Mouse (Mus musculus) left cerebral cortex, adult 18-20 months (tissue): ENCODE results near the gene Pop7. TPM values are rescaled to one million over a fixed set of nuclear protein-coding genes. Genes with fewer than 3 reads are reported as not detected.

Experiments
- DNase-seq, 2 experiments: peaks; one replicate each; pipeline ENCODE4 v3.0.0; 2021 to 2022; ENCODE audit warnings: low spot score in 2 of 2, mixed read lengths in 1 of 2
- total RNA-seq, 2 experiments: library from RNA; stranded (reverse); gene quantifications; 2 replicates each; pipeline ENCODE4 v1.2.3; 2021

Pop7 gene
- total RNA-seq, 2 experiments from 2014 or later = 31.3 to 33.3 TPM

DNA sequence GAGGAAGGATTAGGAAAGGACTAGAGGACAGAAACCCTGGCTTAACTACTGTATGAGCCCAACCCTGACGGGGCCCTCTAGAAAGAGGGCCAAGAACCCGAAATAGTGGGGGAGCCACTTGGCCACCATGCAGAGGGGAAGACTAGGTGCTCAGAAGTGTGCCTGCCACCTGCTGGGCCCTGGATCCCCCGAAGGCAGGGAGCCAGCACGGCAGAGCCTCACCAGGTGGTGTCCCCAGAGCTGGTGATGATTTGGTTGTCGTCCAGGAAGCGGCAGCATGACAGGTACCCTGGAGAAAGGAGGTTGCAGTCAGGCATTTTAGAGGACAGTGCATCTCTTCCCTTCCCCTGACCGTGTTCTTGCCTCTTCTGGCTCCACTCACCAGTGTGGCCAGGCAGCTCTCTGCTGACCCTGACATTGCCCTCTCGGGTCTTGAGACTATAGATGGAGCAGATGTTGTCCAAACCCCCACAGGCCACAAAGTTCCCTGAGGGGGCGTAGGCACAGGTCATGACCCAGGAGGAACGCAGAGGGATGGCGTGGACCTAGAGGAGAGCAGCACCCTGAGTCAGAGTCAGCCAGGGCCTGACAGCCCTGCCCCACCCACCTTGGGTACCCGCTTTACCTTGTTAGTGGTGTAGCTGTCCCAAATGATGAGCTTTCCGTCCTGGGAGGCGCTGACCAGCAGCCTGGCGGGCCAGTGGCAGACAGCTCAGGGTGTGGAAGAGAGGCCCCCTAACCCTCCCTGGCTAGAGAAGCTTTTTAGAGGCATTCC, 27.1 kb upstream of the Pop7 start:
- peak in 1 of 2 experiments; percentile 16 for DNase-seq

DNA sequence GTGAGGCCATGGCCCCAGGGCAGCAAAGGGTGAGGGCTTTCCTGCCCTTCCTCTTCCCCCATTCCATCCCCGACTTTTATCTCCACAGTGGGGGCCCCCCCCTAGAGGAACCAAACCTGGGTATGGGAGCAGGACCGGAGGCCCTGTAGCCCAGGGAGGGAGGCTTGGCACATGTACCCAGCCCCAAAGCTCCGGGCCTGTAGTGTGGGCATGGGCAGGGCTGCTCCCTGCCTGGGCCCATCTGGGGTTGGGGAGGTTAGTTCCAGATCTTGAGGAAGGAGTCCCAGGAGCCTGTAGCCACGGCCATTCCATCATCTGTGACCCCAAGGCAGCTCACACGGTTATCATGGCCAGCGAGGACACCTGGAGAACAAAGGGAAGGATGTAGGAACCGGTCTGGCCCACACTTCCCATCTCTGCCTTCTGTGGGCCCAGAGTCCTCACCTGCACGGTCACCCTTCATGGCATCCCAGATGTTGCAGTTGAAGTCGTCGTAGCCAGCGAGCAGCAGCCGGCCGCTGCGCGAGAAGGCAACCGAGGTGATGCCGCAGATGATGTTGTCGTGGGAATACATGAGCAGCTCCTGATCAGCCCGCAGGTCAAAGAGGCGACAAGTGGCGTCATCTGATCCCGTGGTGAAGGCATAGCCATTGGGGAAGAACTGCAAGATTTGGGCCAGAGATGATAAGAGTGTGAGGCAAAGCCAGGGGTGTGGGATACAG, 26.1 kb upstream of the Pop7 start:
- DNase-seq = no peak

GRCm38 (mm10) chr5:137527413-137527812, 25.1 kb upstream of the Pop7 start:
- no peak for DNase-seq

DNA sequence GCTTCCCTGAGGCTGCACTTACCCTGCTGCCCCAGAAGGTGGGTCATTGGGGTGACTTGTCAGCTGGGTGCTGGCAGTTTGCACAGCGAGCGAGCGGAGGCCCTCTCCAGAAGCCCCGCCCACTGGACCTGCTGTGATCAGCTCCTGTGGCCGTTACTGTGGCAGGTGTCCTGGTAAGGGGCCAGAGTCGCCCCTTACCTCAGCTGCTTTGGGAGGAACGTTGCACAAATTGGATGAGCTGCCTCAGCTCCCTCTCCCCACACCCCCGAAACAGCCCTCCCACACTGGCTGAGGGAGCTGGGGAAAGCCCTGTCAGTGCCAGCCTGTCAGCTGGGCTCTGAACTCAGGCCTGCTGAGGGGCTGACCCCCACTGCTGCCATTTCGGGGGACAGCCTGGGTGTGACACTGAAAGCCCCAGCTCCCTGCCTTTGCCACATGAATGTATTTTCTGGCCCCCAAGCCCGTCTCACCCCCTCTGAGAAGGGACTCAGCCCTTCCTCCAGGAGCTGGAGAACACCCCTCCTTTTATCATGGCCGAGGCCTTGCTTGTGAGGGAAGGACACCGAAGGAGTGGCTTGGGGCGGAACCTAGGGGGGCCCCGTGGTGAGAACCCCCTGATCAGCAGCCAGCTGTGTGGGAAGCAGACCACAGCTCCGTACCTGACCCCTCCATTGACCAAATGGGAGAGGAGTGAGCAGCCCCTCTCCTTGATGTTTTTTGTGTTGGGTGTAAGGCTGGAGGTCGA, 24.0 kb upstream of the Pop7 start:
- DNase-seq = peak; percentile 31 to 52

DNA sequence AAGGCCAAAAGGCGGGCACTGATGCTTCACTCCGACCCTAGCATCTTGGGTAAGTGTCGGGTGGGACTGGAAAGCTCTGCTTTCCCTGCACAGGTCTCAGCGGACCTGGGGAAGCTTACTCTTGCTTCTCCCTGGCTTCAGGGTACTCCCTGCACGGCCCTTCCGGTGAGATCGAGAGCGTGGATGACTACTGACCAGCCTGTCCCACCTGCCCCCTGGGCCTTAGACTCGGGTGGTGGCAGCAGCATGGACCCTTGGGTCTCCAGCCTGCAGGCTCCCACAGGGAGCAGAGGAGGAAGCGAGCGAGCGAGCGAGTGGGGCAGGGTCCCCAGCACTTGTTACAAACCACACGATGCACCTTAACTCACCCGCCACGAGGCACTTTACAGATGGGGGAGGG, 23.2 kb upstream of the Pop7 start:
- DNase-seq = no peak

DNA sequence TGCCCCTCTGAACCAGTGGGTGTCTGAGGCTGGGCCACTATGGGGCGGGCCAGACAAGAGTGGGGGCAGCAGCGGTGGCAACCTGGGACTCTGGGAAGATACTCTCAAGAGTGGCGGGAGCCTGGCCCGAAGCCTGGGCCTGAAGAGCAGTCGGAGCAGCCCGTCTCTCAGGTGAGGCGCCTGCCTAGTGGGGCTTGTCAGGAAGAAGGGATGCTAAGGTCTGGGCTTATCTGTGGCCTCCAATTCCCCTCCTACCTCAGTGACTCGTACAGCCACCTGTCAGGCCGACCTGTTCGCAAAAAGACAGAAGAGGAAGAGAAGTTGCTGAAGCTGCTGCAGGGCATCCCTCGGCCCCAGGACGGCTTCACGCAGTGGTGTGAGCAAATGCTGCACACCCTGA, 22.4 kb upstream of the Pop7 start:
- DNase-seq = no peak

DNA sequence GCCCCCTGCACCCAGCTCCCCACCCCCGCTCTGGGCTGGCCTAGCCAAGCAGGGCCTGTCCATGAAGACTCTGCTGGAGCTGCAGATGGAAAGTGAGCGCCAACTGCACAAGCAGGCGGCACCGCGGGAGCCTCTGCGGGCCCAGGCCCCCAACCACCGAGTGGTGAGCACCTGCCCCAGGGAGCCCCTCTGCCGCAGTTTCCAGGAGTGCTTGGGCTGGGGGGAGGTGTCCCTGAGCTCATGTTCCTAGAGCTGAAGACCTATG, 21.9 kb upstream of the Pop7 start:
- DNase-seq = no peak

- no peak for DNase-seq
These were observed 21.3 kb upstream of the Pop7 start for GRCm38 (mm10) chr5:137523396-137524250.

DNA sequence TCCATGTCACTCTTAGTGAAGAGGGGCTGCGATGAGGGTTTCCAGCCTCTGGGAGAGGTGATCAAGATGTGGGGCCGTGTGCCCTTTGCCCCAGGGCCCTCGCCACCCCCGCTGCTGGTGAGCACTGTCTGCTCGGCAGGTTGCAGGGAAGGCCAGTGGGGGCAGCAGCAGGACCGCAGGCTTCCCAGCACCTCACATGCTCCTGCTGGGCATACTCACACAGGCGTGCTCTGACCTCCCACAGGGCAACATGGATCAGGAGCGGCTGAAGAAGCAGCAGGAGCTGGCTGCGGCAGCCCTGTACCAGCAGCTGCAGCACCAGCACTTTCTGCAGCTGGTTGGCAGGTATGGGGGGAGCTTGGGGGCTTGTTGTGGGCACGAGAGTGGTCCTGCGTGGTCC, 20.4 kb upstream of the Pop7 start:
- no peak for DNase-seq

DNA sequence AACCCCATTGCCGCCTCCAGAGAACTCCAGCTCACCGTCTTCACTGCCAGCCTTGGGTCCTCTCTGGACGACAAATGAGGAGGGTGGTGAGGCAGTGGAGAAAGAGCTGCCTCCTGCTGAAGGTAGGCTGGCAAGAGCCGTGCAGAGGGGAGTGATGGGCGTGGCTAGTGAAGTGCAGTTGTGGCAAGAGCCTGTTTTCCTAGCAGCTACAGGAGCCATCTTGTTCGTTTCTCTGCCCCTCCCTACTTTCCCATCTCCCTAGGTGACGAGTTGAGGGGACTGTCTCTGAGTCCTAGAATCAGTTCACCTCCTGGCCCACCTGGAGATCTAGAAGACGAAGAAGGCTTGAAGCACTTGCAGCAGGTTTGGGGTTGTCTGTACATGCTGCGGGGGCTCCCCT, 19.5 kb upstream of the Pop7 start:
- DNase-seq = no peak

DNA sequence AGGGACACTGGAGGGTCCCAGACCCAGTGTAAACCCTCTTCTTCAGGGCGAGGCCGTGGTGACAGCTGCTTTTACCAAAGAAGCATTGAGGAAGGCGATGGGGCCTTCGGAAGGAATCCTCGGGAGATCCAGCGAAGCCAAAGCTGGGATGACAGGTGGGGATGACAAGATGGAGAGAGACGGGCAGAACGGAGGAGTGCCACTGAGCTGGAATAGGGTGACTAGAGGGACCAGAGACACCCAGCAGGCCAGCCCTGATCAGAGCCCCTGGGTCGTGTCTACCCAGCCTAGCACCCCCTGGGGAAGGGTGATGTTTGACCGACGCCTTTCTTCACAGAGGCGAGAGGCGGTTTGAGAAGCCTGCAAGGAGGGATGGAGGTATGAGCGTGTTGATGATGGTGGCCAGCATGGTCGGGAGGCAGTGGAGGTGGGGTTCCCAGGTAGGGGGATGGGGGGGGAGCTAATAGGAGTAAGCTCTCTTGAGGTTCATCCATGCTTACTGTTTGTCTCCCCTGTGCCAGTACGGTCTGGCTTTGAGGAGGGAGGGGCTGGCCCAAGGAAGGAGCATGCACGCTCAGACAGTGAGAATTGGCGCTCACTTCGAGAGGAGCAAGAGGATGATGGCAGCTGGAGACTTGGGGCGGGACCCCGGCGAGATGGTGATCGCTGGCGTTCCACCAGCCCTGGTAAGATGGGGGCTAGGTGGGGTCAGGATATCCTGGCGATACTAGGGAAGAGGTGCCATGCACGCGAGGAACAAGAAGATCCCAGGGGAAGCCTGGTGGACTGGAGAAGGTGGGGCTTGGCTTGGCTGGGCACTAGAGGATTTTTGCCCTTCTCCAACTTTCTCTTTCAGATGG, 17.6 kb upstream of the Pop7 start:
- DNase-seq = no peak

- DNase-seq = peak in 1 of 2 experiments; percentile 38
These were observed 16.1 kb upstream of the Pop7 start, which contains the start of gene Gigyf1 for GRCm38 (mm10) chr5:137518436-137518835. Gene Gigyf1, plus strand, starts transcription at chr5:137518548.

DNA sequence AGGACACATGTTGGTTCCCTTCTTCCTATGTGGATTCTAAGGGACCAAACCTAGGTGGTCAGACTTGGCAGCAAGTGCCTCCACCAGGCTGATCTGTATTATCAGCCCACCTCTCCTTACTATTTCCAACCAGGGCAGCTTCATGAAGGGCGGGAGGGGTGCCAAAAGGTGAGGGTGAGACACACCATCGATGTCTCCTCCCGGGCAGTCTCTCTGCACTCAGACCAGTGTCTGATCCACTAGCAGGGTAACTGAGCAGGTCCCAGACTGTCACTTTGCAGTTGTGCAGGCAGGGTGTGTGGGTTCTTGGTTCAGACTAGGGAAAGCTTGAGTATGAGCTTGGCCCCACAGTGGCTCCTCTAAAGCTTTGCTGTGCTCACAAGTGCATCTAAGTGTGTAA, 12.5 kb upstream of the Pop7 start:
- no peak for DNase-seq

DNA sequence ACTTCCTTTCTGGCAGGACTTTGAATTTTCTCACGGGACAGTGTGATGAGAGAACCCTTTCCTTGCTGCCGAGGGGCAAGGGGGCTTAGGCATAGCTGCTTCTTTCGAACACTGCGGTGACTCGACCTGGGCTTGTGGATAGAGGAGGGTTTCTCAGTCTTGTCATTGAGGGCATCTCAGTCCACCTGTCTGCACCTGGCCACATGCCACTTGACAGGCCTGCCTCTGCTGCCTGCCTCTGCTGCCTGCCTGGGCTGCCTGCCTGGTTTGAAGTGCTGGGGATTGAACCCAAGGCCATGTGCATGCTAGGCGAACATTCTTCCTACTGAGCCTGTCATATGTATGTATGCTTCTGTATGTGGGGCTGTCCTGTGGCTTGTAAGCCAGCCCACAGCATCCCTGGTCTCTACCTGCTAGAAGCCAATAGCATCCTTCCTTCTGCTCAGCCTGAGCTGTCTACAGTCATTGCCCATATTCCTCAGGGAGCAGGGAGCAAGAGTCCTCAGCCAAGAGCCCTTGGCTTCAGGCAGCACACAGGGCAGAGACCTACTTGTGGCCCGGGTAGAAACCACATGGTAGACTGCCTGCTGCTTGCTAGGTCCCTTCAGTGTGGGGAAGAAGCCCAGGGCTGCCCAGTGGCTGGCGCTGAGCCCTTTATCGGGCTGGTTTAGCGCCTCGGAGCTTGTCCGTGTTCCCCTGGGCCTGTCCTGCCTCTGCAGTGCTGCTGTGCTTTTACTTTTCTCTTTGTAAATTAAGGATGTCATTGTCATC, 11.8 kb upstream of the Pop7 start:
- DNase-seq = no peak

DNA sequence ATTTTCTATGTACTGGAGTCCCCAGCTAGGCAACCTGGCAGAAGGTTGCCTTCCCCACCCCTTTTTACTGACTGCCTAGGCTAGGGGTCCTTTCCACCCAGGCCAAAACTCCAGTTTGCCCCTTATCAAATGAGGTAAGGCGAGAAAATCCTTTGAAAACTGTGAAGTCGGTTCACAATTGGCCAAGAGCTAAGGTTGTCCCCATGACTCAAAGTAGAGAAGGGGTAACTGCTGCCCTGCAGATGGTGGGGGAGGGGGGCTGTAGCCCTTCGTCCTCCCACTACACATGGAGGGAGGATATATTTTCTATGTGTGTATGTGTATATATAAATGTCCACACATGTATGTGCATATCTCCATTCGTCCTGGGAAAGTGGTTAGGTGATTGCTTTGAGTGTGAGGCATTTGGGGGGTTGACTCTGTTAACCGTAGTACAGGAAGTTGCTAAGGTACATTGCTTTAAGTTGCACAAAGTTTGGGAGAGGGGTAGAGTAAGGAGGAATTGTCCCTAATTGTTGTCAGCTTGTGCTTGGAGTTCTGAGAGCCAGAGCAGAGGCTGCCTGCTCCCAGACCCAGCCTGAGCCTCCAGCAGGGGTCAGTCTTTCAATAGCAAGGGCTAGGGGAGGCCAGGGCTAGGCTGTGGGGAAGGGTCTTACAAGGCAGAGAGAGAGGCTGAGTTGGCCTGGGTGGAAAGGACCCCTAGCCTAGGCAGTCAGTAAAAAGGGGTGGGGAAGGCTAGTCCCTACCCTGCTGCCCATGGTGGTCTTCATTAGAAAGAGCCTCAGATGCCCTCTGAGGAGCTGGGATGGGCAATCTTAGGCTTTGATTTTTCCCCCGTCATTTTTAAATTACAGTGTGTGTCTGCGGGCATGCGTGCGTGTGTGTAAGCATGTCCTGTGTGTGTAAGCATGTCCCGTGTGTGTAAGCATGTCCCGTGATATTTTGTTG, 10.8 kb upstream of the Pop7 start:
- no peak for DNase-seq

DNA sequence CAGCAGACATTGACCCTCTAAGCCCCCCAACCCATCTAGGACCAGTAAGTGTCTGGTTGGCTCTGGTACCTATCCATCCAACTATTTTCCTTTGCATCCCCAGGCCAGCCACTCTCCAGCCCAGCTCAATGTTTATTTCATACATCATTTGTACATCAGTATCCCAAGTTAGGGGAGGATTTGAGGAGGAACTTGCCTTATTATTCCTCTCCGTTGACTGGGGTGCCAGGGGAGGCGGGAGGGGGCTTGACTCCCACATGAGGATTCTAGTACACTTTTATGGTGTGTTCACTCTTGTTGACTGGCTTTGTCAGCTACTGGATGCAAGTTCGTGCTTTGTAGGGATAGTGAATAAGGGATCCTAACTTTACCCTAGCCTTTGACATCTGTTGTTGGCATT, 9.4 kb upstream of the Pop7 start:
- DNase-seq = no peak

DNA sequence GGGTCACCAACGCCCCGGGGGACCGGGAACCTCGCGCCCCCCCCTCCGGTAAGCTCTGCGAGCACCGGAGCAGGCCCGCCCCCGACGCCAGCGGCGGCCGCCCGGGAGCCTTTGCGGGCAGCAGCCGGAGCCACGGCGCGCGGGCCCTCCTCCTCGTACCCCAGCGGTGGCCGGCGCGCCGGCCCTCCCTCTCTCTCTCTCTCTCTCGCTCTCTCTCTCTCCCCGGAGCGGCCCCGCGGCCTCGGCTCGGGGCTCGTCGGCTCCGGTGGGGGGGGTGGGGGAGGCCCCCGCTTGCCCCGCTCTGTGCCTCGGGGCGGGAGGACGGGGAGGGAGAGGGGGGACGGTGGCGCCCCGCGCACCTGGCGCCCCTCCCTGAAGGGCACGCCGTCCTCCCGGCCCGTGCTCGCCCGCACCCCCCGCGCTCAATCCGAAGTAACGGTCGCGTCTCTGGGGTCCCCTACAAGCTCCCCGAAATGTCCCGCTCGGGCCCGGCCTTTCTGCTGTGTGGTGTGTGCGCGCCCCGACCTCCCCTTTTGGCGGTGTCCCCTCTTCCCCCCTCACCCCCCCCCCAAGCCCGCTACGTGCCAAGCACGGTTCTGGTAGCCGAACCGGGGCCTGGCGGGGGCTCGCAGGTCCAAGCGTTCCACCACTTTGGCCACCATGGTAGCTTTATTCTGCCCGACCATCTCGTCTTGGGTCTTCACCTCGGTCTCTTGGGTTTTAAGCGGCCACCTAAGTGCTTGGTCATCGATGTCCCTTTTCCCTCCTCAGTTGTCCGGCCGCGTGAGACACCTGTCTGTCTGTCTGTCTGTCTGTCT, 8.5 kb upstream of the Pop7 start:
- peak in 1 of 2 experiments; percentile 52 for DNase-seq
